Mouse (Mus musculus) bone marrow, adult 2 months (tissue): Measurements from ENCODE around the gene 4931429L15Rik. TPM values are rescaled to one million over a fixed set of nuclear protein-coding genes. Genes with fewer than 3 reads are reported as not detected.

Experiments used
- H3K27ac ChIP-seq: fragments of 200-500 bp; 2 replicates; pipeline ENCODE4 v1.5.1; 2012; ENCODE audit warnings: low read depth, mild to moderate bottlenecking, control low read depth, inconsistent platforms, low read length; ENCODE audit not compliant: control insufficient read depth, poor library complexity, insufficient read depth
- H3K4me1 ChIP-seq: fragments of 200-500 bp; 2 replicates; pipeline ENCODE4 v1.6.1; 2011; ENCODE audit warnings: low read length; ENCODE audit not compliant: control insufficient read depth, insufficient read depth
- H3K4me3 ChIP-seq: fragments of 200-500 bp; replicated peaks from 2 replicates; pipeline ENCODE3; 2011; ENCODE audit warnings: mild to moderate bottlenecking, low read depth, low read length, control low read depth; ENCODE audit not compliant: control insufficient read depth
- CTCF ChIP-seq: fragments of 200-500 bp; IDR thresholded peaks from 2 replicates; pipeline ENCODE4 v1.5.1; 2011; ENCODE audit warnings: low read length, control low read depth; ENCODE audit not compliant: control insufficient read depth, insufficient read depth
- POLR2A ChIP-seq: fragments of 200-500 bp; IDR thresholded peaks from 2 replicates; pipeline ENCODE4 v1.6.1; 2011; ENCODE audit warnings: low read depth, mild to moderate bottlenecking, control low read depth, low read length, borderline replicate concordance; ENCODE audit not compliant: control insufficient read depth
- WGBS: fragments of 180-500 bp; shearing (Covaris S2); methylation state at CpG from one replicate; pipeline ENCODE4 v1.1.7; 2018; 5-methylcytosine and 5-hydroxymethylcytosine counted together
- polyA plus RNA-seq: library from polyadenylated mRNA; stranded (reverse); fragments of >200 nt; gene quantifications from 2 replicates; pipeline ENCODE4 v1.2.4, GENCODE M21; 2011; ENCODE audit warnings: low replicate concordance; ENCODE audit not compliant: missing spikeins, insufficient read depth, insufficient read length

4931429L15Rik gene
- polyA plus RNA-seq, 1 experiment: not detected

GRCm38 (mm10) chr9:46316388-46316787, 3.4 kb downstream of the 4931429L15Rik start:
- TF ChIP-seq CTCF (no peak), POLR2A (no peak)
- no peak overlapping the region for H3K27ac ChIP-seq
- 65% methylated on average over 5 of the region's 5 CpGs for WGBS
- no peak overlapping the region for H3K4me3 ChIP-seq
- H3K4me1 ChIP-seq: no peaks in the 10 kb centered on the region

DNA sequence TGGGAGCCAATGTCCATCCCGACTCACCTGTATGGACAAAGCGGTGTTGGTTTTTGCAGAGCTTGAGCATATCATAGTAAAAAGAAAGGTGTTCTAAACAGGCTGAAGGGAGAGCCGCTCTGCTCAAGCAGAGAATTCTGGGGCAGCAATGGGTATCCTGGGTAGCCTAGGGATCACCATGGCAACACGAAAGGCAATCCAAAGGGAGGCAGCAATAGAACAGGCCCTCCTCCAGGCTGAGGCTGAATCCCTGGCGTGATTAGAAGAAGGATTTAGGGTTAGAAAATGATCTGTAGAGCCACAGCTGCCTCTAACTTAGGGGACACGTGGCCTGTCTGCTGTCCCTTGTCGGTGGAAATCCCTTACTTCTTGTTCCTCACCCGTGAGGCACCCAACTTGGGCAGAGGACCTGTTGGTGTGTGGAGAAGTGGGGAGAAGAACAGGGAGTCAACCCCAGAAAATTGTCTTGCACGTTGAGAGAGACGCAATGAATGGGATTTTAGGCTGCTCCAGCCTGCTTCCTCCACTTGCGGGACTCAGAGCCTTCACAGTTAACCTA, 3.9 kb downstream of the 4931429L15Rik start:
- 72% methylated on average over 11 of the region's 11 CpGs for WGBS
- H3K4me3 ChIP-seq: no peak overlapping the region
- no peak overlapping the region for H3K27ac ChIP-seq
- TF ChIP-seq POLR2A (no peak), CTCF (no peak)
- no peaks in the 10 kb centered on the region for H3K4me1 ChIP-seq

DNA sequence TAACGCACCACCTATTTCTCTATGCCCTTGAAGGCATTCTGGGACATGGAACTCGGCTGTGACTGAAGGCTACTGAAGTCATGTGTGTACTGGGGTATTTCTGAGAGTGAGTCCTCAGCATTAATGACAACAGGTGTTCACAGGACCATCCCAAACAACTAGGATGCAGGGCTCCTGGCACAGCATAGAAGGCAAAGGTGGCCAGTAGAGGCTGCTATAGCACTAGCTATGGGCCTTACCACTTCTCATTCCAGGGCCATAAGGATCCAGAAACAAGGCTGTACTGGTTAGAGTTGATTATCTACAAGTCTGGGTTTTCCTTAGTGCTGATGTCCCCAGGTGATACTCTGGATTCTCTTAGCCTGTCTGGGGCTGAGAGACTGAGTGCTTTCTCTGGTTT, 4.9 kb downstream of the 4931429L15Rik start:
- Histone ChIP-seq H3K4me1 (no peaks in the 10 kb centered on the region), H3K27ac (no peak overlapping the region), H3K4me3 (no peak overlapping the region)
- TF ChIP-seq CTCF (no peak), POLR2A (no peak)
- WGBS: 48% methylated on average over 2 of the region's 2 CpGs

GRCm38 (mm10) chr9:46314507-46314906, 5.3 kb downstream of the 4931429L15Rik start:
- Histone ChIP-seq H3K4me1 (no peaks in the 10 kb centered on the region), H3K4me3 (no peak overlapping the region), H3K27ac (no peak overlapping the region)
- TF ChIP-seq CTCF (peak; percentile 98), POLR2A (no peak)
- 15% methylated on average over 4 of the region's 4 CpGs for WGBS

GRCm38 (mm10) chr9:46309121-46309520, 10.7 kb downstream of the 4931429L15Rik start:
- H3K27ac ChIP-seq: no peak overlapping the region
- WGBS: 21% methylated on average over 7 of the region's 7 CpGs
- no peaks in the 10 kb centered on the region for H3K4me1 ChIP-seq
- TF ChIP-seq CTCF: peak; percentile 30; the same call in 1 of the 2 replicates
- TF ChIP-seq POLR2A: no peak
- H3K4me3 ChIP-seq: no peak overlapping the region

GRCm38 (mm10) chr9:46302142-46302541, 17.6 kb downstream of the 4931429L15Rik start:
- H3K4me3 ChIP-seq: no peak overlapping the region
- H3K4me1 ChIP-seq: no peaks in the 10 kb centered on the region
- TF ChIP-seq POLR2A (no peak), CTCF (peak; percentile 78)
- 10% methylated on average over 2 of the region's 2 CpGs for WGBS
- no peak overlapping the region for H3K27ac ChIP-seq

DNA sequence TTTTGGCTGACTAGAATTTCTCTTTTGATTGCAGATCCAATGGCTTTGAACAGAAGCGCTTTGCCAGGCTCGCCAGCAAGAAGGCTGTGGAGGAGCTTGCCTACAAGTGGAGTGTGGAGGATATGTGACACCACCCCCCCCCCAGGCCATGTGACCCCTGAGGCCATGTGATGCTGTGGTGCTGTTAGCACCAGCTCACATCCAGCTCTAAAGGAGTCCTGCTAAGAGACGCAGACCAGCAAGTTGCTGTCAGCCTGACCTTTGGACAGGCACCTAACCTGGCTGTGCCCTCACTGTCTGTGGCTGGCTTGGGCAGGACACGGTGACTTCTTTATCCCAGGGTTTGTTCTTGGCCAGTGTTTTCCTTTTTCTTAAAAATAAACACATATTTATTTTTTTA, 21.4 kb downstream of the 4931429L15Rik start:
- TF ChIP-seq POLR2A: no peak
- no peak for TF ChIP-seq CTCF
- WGBS: 91% methylated on average over 4 of the region's 4 CpGs
- Histone ChIP-seq H3K4me1 (no peaks in the 10 kb centered on the region), H3K4me3 (no peak overlapping the region), H3K27ac (no peak overlapping the region)

DNA sequence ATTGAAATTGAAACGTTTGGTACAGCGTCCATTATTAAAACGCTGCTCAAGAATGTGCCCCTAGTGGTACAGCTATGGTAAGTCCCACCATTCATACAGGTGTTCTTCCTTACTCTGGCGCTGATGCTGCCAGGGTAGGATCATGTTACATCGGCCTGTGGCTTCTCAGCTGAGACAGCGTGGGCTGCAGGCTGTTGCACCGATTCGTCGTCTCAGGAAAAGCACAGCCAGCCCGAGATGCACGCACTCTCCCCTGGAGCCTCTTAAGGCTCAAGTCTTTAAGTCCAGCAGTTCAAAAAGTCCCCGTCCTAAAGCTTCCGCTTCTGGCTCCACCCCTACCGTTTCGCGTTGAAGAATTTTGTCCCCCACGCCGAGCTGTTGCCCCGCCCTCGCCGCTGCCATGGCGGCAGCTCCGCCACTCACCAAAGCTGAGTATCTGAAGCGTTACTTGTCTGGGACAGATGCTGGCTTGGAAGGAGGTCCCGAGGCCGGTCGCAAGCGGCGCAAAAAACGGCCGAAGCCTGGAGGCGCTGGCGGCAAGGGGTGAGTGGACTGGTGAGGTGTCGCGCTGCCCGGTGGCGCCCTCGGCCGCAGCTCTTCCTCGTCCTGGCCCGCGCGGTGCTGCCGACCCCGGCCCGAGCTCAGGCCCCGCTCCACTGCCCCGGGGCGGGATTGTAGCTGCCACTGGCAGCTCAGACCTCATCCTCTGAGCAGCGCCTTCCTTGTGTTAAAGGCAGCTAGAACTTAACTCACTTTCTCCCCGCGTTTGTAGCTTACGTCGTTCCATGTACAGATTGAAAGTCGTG, 37.0 kb downstream of the 4931429L15Rik start, which contains the start of gene Bud13:
Bud13 (plus strand) TSS at position 378 of the 806 bp plus-strand sequence.
- H3K27ac ChIP-seq: peak within 1 kb of the TSS; percentile 76
- H3K4me3 ChIP-seq: peak within 1 kb of the TSS; percentile 99
- no peaks in the 10 kb centered on the region; the same call in 1 of the 2 replicates for H3K4me1 ChIP-seq
- TF ChIP-seq POLR2A (peak; percentile 85; the same call in 1 of the 2 replicates), CTCF (peak; percentile 29)
- under 1% methylated on average over 55 of the region's 55 CpGs for WGBS

GRCm38 (mm10) chr9:46274494-46274893, 45.3 kb downstream of the 4931429L15Rik start:
- WGBS: 76% methylated on average over 9 of the region's 9 CpGs
- Histone ChIP-seq H3K4me1 (peaks cover 2% of the 10 kb centered on the region; the same call in 1 of the 2 replicates), H3K27ac (no peak overlapping the region), H3K4me3 (no peak overlapping the region)
- TF ChIP-seq CTCF: no peak
- no peak for TF ChIP-seq POLR2A
